Mouse (Mus musculus) frontal cortex, postnatal 36 days (tissue): Measurements from ENCODE around the gene Mast4.

ENCODE experiments used
- DNase-seq, 2 experiments: peaks; one replicate each; pipeline ENCODE4 v3.0.0; 2022; ENCODE audit warnings: low spot score in 2 of 2

Gene Mast4

GRCm38 (mm10) chr13:102805190-102805589 is 529.1 kb downstream of the Mast4 start:
- DNase-seq = no peak

DNA sequence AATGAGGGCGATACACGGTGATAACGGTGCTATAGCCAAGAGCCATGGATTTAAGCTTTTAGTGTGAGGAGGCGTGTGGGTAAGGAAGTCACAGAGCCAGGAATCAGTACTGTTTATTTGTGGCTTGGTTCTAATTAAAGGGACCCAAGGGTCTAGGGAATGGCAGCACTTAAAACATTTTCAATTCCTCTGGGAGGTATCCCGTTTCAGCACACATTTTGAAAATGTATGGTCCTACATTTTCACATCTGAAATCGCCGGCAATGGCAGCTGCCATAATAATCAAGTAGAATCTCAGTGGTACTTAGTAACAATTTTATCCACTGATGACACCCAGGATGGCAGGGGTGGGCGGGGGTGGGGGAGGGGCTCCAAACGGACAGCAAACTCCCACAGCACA is 531.1 kb downstream of the Mast4 start:
- DNase-seq = no peak

DNA sequence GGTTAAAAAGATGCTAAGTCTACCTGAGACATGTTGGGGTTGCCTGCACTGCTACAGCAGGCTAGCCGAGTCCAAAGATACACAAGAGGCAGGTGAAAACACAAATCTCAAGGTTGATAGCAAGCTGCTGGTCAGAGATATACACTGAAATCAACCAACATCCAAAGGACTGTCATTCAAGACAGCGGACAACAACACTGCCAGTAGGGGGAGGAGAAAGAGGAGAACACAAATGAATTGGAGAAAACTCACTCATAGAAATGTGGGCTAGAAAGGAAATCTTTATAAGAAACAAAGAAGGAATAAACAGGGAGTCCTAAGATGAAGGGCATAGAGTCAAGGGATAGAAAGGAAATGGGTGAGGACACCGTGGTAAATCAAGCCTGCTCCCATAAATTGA is 542.1 kb downstream of the Mast4 start:
- no peak for DNase-seq

- DNase-seq = no peak
Observed at GRCm38 (mm10) chr13:102790601-102791155, 543.6 kb downstream of the Mast4 start.

GRCm38 (mm10) chr13:102786666-102787230 is 547.5 kb downstream of the Mast4 start:
- DNase-seq = no peak

DNA sequence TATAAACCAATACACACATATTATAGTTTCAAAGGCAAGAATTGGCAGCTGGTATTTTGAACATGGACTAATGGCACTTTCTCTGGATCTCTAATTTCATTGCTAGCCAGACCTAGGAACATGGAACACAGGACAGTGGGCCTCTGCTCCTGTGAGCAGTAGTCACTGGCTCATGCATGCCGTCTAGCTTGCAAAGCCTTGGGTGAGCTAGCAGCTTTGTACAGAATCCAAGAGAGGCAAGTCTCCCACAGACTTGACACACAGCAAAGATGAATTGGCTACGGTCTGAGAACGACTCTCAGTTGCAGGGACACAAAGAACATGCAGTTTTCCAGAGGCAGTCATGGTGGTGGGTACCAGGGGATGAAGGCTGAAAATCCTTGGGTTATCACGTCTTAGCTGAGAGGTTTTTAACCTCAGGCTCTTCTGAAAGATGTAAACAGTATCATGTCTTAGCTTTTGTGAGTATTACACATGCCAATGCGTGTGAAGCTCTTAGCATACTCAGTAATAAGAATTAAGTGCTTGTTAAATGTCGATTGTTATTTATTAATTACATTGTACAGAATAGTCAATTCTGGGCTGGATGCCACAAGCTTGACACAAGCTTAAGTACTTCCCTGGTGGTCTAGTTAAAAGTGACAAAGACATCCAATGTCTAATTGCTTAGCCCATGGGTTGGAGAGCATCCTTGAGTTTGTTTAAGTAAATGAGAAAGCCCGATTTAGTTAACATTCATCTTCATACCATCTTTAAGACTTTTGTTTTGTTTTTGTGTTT is 550.6 kb downstream of the Mast4 start:
- DNase-seq = no peak

DNA sequence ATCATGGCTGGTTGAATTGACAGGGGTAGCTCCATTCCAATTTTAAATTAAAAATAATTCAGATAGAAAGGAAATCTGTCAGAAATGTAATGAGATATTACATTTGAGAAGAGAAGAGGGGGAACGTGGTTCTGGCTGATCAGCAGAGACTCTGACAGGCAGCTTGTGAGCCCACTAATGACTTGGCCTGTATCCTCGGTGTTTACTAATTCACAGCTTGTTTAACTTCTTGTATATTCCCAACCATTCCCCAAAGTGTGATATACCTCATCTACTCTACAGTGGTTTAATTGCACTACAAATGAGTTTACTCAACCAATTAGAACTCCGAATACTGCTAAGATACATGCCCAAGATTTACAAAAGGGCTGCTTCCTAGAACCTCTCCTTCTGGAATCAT is 555.0 kb downstream of the Mast4 start:
- no peak for DNase-seq

GRCm38 (mm10) chr13:102778859-102779258 is 555.4 kb downstream of the Mast4 start:
- DNase-seq = no peak

DNA sequence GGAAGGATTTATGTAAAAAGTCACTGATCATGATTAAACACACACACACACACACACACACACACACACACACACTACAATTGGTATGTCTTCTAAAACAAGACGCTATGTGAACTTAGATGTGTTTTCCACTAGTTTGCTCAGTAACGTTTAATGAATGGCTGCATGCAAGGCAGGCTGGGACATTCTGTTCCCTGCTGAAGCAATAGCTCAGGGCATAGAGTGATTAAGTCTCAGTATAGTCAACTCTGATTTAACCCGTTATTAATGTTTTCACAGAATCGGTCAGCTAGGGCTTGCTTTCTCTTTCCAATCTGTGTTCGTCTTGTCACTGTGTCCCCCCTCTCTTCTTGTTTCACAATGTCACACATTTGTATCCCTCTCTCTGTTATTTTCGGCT is 558.8 kb downstream of the Mast4 start:
- no peak for DNase-seq

- no peak for DNase-seq
Observed at GRCm38 (mm10) chr13:102774786-102775201, 559.5 kb downstream of the Mast4 start.

DNA sequence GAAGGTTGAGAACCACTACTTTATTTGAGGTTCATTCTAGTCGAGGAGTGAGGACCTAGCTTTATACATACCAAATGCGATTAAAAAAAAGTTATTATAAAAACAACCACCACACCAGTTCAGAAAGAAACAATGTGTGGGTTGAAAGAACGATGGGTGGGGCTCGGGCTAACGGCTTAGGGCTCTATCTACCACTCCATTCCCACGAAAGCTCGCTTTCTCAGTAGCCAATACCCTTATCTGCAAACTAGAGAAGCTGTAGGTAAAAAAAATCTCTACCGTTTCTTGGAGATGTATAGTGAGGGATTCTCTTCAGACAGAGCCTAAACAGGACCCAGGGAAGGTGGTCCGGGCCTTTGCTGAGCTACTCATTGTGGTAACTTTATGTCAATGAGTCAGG is 561.1 kb downstream of the Mast4 start:
- no peak for DNase-seq

- DNase-seq = no peak
Observed at GRCm38 (mm10) chr13:102770194-102770593, 564.1 kb downstream of the Mast4 start.

- DNase-seq = no peak
Observed at GRCm38 (mm10) chr13:102768512-102768911, 565.8 kb downstream of the Mast4 start.

GRCm38 (mm10) chr13:102767110-102767509 is 567.2 kb downstream of the Mast4 start:
- no peak for DNase-seq

GRCm38 (mm10) chr13:102765216-102765615 is 569.1 kb downstream of the Mast4 start:
- no peak for DNase-seq

- DNase-seq = no peak
Observed at GRCm38 (mm10) chr13:102764218-102764617, 570.1 kb downstream of the Mast4 start.

GRCm38 (mm10) chr13:102762203-102762602 is 572.1 kb downstream of the Mast4 start:
- no peak for DNase-seq

- DNase-seq = no peak
Observed at GRCm38 (mm10) chr13:102761410-102761809, 572.9 kb downstream of the Mast4 start.

DNA sequence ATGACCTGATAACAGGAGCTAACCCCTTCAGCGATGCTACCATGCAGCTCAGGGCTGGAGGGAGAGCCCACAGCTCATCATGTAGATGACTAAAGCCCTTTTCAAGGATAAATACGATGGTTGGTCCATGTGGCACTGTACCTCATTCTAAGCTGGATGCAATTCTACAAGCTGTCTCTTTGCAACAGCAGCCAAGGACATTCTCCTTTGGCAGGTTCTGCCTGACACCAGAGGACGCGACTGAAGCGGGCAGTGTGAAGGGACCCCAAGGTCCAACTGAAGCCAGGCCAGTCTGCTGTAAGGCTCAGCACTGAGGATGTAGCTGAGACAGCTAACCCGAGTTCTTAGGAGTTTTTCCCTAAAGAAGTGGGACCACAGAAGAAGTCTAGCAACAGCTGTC is 576.3 kb downstream of the Mast4 start:
- DNase-seq = no peak

DNA sequence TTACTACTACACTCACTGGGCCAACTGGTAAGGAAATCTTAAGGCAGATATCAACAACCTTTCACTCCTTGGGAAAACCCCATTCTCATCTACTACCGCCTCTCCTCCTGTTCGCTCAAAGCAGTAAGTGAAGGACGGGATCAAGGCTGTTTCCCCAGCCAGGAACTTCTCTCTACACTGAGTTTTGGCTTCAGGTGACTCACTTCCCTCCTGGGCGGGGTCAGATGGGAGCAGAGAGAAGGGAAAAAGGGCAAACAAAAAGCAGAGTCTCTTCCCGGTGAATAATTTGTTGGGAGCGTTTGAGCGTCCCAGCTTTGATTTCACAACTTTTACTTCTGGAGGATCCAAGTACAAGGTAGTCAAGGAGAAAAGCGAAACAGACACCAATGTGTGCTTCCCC is 578.2 kb downstream of the Mast4 start:
- DNase-seq = no peak

- DNase-seq = no peak
Observed at GRCm38 (mm10) chr13:102755124-102755523, 579.2 kb downstream of the Mast4 start.

GRCm38 (mm10) chr13:102753714-102754556 is 580.4 kb downstream of the Mast4 start:
- no peak for DNase-seq
